Mouse (Mus musculus) heart, postnatal 25 days (tissue): ENCODE measurements at regions not wholly inside any gene's neighbourhood (a gene's known extent, or its start where the extent isn't known, plus 50 kb on each side); places are given as distances from the start of the nearest gene placed in this dataset.

ENCODE experiments used
- DNase-seq: peaks from one replicate; pipeline ENCODE4 v3.0.0; 2022; ENCODE audit warnings: low spot score
- intact Hi-C: fragments of 180-260 bp; cut with DNase I; formaldehyde crosslinking; loops from one replicate; pipeline ENCODE4 v1.15.1; 2025

DNA sequence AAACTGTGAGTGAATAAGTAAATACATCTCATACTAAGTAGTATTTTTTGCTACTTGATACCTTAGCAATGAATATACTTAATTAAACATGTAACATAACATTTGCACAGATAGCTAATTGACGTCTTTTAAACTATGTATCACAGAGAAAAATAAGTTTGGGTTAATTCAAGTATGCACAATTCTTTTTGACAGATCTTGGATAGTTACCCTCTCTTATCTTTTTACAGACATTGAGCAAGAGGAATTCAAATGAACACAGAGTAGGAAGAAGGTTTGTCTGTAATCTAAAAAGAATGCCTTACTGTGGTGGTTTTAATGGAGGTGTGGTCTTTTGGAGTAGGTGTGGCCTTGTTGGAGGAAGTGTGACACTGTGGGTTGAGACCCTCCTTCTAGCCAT, 1781.7 kb downstream of the Pcdh7 start:
- intact Hi-C loops: no loop called here
- no peak for DNase-seq

DNA sequence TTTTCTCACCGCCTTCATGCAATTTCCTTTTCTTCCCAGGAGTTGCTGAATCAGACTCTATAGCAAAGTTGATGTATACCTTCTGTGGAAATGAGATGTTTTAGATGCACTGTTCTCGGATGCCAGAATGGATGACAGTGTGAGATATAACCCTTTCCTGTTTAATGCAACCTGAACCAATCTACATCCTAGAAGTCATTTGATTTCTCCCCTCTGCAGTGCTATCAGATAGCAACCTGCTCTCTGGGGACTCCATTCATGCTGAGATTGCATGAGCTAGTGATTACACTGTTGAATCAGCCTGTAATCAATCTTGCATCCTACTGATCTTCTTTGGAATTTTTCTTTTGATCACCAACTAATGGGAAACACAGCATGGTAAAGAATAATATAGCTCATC, 1827.9 kb downstream of the Pcdh7 start:
- intact Hi-C loops: loop anchor here (2.0 kb wide), 1 partner anchor 21 kb away; no protein-coding TSS in a partner anchor
- DNase-seq: no peak

DNA sequence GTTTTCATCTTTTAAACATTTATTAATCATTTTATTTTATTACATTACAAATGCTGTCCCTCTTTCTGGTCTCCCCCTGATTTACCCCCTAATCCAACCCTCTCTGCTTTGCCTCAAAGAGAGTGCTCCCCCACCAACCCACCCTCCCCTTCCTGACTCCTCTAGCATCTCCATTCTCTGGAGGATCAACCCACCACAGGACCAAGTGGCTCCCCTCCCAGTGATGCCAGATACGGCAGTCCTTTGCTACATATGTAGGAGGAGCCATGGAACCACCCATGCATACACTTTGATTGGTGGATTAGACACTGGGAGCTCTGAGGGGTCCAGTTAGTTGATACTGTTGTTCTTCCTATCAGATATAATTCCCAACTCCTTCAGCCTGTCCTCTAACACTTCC, 1873.4 kb downstream of the Pcdh7 start:
- no peak for DNase-seq
- intact Hi-C loops: no loop called here
